Mouse (Mus musculus): ENCODE measurements around the gene Ccnc. TPM values are rescaled to one million over a fixed set of nuclear protein-coding genes. Genes with fewer than 3 reads are reported as not detected.

The Ccnc gene
- total RNA-seq (2015) (35.2 and 38.4 TPM in 2 replicates), total RNA-seq (2017) (29.7 and 39.3 TPM in 2 replicates)

DNA sequence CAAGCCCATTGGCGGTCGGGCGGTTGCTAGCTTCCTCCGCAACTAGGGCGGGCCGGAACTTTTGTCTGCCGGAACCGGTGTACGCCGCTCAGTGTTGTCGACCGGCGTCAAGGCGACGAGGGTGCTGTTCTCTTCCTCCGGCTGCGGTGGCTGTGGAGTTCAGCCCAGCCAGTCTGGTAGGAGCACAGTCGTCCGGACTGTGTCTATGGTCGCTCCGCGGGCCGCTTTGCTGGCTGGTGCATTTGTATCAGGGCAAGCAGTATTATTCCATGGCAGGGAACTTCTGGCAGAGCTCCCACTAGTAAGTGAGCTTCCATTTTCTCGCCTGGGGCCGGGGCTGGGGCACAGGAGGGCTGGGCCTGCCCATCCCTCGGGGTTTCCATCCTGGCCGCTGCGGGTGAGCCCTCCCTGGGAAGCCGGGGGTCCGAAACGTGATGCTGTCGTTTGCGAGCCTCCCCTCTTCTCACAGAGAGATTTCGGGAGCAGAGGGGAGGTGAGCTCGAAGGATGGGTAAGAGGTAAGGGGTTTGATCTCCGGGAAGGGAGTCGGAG lies at the start of gene Ccnc:
Ccnc (plus strand) TSS at position 87 of the 551 bp plus-strand sequence.
- peak; percentile 96 for ATAC-seq (replicated peaks; ENCODE audit: poor library complexity)

DNA sequence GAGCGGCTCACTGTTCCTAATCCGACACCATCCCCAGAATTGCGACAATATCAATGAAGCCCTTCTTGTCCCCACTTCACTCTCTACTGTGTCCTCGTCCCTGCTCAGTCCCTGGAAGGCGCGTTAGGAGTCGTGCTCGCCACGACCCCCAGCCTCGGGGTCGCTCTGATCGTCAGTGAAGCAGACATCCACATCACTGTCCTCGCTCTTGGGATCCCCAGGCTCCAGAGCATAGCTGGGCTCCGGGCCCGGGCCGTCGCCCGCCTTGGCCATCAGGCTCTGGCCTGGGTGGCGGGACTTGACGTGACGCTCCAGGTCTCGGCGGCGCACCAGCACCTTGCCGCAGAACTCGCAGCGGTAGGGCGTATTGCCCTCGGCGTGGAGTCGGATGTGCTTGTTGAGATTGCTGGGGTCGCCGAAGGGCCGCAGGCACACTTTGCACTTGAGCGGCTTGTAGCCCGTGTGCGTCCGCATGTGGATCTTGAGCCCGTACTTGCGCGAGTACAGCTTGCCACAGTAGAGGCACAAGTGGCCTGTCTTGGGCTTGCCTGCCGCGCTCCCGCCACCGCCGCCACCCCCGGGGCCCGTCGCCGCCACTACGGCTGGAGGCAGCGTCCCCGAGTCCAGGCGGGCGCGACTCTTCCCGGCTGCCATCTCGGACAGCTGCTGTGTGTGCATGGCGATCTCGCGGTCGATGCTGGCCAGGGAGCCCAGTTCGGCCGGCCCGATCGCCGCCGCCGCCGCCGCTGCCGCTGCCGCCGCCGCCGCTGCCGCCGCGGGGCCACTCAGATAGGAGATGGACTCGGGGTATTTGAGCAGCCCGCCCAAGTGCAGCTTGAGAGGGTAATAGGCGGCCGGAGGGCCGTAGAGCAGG lies 49.2 kb upstream of the Ccnc start:
- no peak for ATAC-seq (replicated peaks; ENCODE audit: poor library complexity)

DNA sequence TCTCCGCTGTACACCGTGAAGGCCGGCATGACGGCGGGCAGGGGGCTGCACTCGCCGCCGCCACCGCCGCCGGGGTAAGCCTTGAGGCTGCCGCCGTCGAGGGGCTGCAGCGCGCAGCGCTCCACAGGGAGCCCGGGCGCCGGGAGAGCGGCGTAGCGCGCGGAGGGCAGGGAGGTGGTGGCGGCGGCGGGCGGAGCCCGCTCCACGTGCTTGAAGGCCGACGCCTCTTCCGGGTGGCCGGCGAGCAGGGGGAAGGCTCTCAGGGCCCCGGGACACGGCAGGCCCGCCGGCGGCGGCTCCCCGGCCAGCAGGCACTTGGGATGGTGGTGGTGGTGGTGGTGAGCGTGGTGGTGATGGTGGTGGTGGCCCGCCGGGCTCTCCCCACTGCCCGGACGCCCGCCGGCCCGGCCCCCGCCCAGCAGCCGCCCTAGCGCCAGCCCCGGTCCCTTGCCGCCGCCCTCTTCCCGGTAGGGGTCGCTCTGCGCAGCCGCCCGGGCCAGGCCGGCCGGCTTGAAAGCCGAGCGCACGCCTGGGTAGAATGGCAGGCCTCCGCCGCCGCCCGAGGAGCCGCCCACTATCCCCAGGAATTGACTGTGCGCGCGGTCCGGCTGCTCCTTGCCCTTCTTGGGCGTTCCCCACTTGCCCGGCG lies 48.4 kb upstream of the Ccnc start:
- peak; percentile 69 for ATAC-seq (replicated peaks; ENCODE audit: poor library complexity)

DNA sequence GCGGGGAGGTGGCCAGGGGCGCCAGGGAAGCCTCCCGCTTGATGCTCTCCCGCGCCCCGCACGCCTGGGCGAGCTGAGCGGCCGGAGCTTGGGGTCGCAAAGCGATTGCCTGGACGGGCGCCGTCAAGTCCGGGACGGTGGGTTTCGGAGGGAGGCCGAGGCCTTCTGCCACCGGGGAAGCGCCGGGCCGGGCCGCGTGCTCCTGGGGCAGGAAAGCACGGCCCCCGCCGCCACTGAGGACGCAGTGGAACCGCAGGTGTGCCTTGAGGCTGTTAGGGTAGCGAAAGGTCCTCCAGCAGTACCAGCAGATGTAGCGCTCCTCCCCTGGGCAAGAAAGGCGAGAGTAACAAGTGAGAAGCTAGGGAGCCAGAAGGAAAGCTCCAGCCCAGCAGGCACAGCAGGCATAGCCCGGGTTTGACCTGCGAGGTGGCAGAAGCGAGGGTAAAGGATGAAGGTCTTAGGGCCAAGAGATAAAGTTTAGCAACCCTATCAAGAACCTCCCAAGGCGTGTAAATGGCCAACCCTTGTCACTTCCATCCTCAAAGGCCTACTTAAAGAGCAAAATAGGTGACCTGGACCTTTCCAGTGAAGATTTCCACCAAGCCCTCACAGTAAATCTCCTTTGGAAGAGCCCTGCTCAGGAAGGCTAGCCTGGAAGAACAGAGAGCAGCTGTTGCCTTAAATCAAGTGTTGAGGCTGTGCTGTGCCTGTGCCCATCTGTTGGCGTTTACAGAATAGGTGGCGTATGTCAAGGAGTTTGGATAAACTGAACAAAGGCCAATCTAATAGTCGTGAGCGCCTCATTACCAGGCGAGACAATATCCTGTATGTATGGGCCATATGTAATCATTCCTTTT lies 47.6 kb upstream of the Ccnc start:
- no peak for ATAC-seq (replicated peaks; ENCODE audit: poor library complexity)

DNA sequence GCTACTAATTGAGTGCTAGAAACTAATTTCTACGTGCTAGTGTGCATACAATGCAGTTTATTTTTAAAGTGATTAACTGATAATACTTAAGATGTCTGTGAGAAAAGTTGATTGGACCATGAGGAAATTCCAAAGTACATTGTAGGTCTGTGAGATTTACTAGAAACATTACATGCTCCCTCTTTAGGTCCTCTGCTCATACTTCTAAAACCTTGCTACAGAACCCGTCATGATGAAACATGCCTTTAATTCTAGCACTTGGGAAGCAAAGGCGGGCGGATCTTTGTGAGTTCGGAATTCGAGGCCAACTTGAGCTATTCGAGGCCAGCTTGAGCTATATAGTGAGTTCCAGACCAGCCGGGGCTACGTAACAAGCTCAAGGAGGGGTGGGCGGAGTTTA lies 46.5 kb upstream of the Ccnc start:
- ATAC-seq (replicated peaks; ENCODE audit: poor library complexity) = no peak

DNA sequence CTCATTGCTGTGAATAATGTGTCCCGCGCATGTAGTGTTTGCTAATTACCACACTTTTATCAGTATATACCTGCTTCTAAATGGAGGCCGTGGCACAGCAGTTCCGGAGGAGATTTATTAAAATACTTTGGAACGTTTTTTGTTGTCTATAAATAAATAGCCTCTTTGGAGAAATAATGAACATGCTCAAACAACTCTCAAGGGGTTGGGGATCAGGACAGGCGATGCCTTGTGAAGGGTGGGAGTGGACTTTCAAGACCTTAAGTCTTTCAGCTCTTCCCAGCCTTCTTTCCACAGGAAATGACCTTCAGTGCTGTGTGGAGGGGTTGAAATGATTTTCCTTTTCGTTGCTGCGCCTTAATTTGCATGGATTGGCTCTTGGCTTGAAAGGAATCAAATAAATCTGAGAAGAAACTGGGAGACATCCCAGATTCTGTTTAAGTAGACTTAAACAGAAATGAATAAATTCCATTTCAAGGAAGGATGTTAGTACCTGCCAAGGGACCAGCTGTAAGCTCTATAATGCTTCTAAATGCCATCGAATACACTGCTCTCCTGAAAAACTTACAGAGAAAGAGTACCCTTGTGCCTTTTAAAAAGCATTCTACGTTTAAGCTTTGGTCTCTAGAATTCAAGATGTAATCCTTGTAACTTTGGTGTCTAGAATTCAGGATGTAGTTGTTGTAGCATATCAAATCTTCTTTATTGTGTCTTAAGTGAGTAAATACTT lies 44.9 kb upstream of the Ccnc start:
- ATAC-seq (replicated peaks; ENCODE audit: poor library complexity) = no peak

DNA sequence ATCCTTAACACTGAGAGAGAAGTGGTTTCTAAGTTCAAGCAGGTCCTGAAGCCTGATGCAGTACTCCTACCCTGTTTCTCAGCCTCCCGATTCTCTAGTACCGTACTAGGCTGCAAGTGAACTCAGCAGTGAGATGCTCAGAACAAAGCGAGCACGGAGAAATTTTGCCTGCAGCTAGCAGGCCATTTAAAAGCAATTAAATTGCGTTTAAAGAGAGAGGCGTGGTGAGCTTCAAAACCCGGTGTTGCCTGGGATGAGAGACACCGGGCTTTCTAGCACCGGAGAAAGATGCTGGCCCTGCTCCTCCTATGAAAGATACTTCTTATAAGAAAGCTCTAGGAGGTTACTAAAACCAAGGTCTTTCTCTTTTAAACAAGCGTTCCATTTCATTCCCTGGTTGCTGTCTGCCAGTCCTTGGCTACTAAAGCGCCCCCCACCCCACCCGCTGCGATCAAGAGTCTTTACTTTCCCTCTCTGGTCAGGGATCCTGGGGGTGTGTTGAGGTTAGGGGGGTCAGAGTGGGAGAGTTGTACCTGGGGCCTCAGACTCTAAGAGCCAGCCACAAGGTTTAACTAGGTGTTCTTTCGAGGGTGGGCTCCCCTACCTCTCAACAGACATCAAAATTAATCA lies 43.0 kb upstream of the Ccnc start:
- no peak for ATAC-seq (replicated peaks; ENCODE audit: poor library complexity)

DNA sequence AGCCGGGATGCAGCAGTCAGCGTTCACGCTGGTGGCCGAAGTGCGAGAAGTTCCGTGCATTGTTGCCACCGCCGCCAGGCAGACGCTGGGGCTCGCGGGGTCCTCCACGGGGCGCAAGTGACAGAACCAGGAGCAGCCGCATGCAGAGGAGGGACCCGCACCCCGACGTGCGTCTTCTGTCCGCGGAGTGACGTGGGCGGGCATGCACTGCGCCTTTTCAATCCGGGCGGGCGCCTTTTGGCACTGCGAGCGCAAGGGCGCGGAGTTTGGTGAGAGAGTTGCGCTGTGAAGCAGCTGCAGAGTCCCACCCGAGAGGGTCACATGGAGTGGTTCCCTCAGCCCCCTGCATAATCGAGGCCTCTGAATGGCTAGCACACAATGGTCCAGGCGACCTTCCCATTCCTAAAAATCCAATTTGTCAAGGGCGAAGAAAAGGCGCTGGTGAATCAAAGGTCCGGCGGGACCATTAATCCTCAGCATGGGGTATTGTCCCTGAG lies 41.9 kb upstream of the Ccnc start, which contains the start of gene Prdm13:
Prdm13 (minus strand) TSS at position 369 of the 497 bp plus-strand sequence.
- ATAC-seq (replicated peaks; ENCODE audit: poor library complexity) = 0 out of 2 replicates have a peak, but pooled peaks have one; percentile 25

DNA sequence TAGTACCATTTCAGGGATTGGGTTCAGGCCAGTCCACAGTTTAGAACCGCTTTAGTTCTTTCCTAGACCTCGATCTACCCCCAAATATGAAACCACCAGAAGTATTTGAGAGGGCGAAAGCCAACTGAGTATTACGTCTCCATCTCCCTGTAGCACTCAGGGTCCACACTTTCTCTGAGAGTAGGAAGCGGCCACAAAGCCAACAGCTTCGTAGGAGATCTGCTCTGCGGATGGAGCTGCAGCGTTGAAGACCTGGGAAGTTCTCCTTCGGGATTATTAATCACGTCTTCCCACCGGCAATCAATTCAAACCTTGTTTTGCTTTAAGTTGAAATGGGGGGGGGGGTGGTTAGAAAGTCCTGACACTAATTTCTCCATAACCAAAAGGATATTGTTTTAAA lies 41.1 kb upstream of the Ccnc start:
- no peak for ATAC-seq (replicated peaks; ENCODE audit: poor library complexity)

DNA sequence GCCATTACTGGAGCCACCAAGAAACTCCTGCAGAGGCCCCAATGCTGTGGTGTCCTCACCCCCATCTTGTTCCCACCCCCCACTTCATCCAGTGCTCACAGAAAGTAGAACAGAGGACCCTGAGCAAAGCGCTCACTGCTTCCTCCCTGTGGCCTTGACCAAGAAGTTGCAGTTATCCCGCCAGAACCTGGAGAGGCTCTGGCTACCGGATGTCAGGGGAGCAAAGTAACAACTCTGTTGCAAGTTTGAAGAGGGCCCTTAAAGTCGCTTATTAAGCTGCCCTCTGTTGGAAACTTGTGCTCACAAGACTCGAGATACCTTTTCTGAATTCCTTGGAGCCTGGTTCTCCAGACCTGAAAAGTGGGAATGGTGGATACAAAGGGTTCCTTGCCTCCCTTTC lies 40.6 kb upstream of the Ccnc start:
- no peak for ATAC-seq (replicated peaks; ENCODE audit: poor library complexity)

DNA sequence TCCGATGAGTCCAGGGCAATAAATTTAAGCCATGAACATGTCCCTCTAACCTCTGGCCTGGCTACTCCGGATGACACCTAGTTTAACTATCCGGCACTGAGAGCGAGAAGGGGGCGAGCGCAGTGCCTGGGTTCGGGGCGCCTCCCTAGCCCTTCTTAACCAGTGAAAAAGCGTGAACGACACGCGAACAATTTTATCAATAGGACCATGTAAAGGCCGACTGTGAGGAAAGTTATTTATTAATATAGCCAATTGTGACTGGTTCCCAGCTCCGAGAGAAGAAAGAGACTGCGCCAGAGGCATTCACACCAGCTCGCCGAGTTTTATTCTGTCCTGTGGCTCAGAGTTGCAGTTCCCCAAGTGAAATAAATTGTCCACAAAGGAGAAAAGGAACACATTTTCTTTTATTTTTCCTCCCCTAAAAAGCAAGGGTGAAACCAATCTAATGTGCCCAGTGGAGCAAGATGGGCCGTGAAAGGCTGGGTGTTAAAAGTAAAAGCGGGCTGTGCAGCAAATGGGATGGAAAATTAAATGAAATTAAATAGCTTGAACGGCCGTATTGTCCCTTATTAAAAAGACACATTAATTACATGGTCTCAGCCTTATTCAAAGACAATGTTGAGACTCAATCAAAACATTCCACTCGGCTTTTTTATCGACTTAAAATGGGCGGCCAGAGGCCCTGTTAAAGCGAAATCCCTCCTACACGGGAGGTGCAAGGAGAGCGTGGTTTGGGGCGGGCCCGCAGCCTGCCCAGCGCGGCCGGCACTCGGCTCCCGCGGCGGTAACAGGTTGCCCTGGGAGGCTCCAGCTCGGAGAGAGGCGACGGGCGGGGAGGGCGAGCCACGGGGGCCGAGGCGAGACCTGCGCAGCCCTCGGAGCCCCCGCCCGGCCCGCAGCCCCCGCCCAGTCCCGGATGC lies 39.5 kb upstream of the Ccnc start:
- no peak for ATAC-seq (replicated peaks; ENCODE audit: poor library complexity)

DNA sequence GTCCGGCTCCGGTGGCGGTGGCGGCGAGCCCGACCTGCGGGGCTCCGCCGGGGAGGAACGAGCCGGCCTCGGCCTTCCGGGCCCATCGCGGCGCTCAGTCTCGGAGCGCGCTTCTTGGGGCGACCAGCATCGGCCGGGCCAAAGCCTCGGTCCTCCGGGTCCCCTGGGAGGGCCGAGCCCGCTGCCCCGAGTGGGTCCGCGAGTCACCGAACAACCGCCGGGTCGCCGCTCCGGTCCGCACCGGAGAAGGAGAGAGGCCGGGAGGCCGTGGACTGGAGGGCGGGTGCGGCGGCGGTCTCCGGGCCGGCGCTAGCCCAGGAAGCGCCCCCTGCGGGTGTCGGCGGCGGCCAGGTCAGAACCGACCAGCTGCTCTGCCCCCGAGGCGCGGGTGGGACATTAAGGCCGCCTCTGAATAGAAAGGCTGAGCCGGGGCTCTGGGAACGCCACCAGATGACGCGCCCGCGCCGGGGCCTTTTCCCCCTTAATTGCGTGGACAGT lies 38.7 kb upstream of the Ccnc start:
- ATAC-seq (replicated peaks; ENCODE audit: poor library complexity) = peak; percentile 35

DNA sequence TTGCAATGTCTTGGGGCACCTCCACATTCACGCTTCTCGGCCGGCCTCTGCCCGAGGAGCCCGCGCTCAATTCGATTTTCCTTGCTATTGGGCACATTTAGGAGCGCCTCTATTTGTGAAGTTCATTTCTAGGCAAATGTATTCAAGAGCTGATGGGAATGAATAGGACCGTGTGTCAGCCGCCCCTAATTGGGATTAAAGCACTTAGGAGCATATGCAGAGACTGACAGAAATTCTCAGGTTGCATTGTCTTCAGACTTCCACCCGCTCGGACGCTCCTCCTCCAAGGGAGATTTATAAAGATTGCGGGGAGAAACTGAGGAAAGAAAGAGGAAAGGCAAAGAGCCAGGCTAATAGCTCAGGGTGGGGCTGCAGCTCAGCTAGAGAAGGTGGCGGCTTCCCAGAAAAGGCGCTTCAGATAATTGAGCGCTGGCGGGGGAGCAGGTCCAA lies 38.0 kb upstream of the Ccnc start:
- no peak for ATAC-seq (replicated peaks; ENCODE audit: poor library complexity)

DNA sequence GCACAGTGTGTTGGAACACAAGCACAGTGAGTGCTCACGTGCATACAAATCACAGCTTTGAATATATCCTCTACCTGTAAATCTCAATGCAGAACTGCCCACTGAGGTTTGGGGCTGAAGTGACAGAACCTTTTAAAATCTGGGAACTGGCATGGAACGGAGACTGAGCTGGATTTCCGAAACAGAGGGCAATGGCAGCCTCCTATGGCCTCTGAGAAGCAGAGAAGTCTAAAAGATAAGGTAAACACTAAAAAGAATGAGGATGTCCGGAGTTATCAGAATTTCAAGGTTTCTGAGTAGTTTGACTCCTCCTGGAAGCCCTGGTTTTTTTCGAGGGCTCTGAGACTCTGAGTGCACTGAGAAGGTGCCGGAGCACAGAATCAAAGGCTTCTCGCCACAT lies 37.3 kb upstream of the Ccnc start:
- no peak for ATAC-seq (replicated peaks; ENCODE audit: poor library complexity)

DNA sequence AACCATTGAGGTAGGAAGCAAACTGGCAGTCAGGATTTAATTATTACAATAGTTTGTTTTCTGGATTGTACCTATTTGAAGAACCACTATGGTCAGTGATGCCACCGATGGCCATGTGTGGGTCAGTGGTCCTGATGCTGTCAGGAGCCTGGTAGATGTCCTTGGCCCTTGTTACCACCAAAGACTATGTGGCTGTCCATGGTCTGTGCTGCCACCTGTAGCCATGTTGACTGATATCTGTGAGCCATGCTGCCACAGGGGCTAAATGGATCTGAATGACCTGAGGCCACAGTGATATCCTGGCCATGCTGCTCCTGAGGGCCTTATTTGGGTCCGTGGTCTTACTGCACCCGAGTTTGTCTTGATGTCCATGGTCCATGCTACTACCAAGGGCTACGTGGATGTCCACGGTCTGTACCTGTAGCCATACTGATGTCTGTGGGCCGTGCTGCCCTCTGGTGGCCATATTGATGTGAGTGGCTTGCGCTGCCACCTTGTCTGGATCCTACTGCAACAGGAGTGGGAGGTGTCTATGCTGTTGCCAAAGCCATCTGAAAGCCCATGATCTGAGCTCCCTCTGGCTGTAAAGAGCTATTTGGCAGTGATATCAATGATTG lies 31.8 kb upstream of the Ccnc start:
- ATAC-seq (replicated peaks; ENCODE audit: poor library complexity) = peak; percentile 99

DNA sequence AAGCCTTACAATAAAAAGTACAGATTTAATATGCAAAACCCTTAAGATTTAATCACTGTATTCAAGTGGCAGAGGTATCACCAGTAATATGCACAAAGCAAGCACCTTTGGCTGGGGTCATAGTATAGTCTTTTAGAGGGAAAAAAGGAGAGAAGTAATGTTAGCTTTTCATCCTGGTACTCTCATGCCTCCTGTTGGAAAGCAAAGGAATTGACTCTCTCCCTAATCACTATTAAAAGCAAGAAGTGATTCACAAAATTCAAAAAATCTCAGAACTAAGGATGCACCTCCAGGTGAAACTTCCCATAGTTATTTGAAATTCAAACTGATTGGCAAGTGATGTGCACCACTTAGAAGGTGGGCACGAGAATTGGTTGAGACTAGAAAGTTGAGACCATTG lies 22.5 kb upstream of the Ccnc start:
- no peak for ATAC-seq (replicated peaks; ENCODE audit: poor library complexity)

DNA sequence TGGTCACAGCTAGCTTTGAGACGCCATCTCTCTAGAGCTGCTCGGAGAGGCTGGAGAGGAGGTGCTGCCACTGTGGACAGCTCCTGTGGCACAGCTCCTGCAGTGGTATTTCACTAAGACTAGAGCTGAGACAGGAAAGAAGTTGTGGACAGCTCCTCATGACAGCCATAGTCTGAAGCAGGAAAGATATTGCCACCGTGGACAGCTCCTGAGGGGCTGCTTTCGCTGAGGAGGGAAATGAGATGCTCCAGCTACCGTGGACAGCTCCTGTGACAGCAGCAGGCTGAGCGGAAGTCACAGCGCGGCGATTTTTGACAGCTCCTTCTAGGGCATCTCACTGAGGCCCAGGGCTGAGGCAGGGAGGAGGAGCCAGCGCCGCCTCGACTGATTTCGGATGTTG lies 15.4 kb upstream of the Ccnc start:
- ATAC-seq (replicated peaks; ENCODE audit: poor library complexity) = peak; percentile 100

Data from megakaryocyte progenitor cell, adult 5-6 weeks (primary cell).